Mouse (Mus musculus): ENCODE data around the gene Fkbp8. TPM values are rescaled to one million over a fixed set of nuclear protein-coding genes. Genes with fewer than 3 reads are reported as not detected.

The Fkbp8 gene
- total and polyA plus RNA-seq, 2 experiments from 2014 or later: 385 to 559 TPM

DNA sequence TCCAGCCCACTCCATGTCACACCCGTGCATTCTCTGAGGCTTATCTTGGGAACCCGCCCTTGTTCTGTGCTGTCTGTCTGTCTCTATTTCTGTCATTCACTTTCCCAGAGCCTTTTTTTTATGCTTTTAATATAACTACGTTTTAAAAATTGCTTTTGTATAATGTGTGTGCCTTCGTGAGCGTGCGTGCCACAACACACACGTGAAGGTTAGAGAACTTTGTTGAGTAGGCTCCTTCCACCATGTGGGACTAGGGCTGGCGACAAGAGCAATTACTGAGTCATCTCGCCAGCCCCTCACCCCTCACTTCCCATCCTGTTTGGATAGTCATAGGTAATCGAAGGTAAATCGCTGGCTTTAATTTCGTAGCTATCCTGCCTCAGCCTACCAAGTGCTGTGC is 25.0 kb upstream of the Fkbp8 start:
- Histone ChIP-seq H3K36me3 (ENCODE audit: insufficient read depth) (peaks cover 13% of the 10 kb centered on the region), H3K4me1 (ENCODE audit: insufficient read depth) (peaks cover 11% of the 10 kb centered on the region; the same call in 1 of the 2 replicates), H3K4me2 (ENCODE audit: low read depth) (no peak overlapping the region), H3K9ac (no peak overlapping the region), H3K9me3 (ENCODE audit: low read length) (no peaks in the 10 kb centered on the region), H3K4me3 (ENCODE audit: low read depth, low read length) (no peak overlapping the region), H3K27ac (ENCODE audit: low read depth, low read length) (no peak overlapping the region), H3K27me3 (ENCODE audit: insufficient read depth, low read length) (peaks cover 26% of the 10 kb centered on the region)
- DNase-seq (no peak), ATAC-seq (no peak)
- no peak for TF ChIP-seq CTCF (IDR thresholded peaks at IDR 0.05; ENCODE audit: low read depth)
- WGBS: 39% methylated on average over 12 of the region's 12 CpGs

DNA sequence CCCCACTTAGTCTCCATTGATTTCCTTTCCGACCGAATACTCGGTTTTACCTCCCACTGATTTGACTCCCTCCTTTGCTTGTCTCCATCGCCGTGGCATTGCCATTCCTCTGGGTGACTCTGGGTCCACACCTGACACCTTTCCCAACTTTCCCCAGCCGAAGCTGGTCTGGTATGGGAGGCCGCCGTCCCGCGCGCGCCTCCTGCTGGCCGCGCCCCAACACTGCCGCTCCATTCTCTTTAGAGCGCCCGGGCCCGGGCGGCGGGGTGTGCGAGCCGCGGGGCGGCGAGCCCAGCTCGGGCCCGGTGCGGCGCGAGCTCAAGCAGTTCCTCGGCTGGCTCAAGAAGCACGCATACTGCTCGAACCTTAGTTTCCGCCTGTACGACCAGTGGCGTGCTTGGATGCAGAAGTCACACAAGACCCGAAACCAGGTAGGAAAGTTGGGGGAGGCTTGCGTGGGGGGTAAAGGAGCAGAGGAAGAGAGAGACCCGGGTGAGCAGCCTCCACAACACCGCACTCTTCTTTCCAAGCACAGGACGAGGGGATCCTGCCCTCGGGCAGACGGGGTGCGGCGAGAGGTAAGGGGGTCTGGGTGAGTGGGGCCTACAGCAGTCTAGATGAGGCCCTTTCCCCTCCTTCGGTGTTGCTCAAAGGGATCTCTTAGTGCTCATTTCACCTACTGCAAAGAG is 24.3 kb upstream of the Fkbp8 start:
- H3K27ac ChIP-seq (ENCODE audit: low read depth, low read length): no peak overlapping the region
- DNase-seq (peak; percentile 71), ATAC-seq (no peak)
- 15% methylated on average over 46 of the region's 46 CpGs for WGBS
- H3K4me1 ChIP-seq (ENCODE audit: insufficient read depth): peaks cover 11% of the 10 kb centered on the region; the same call in 1 of the 2 replicates
- no peak overlapping the region for H3K9ac ChIP-seq
- H3K4me3 ChIP-seq (ENCODE audit: low read depth, low read length): no peak overlapping the region
- no peaks in the 10 kb centered on the region for H3K9me3 ChIP-seq (ENCODE audit: low read length)
- H3K4me2 ChIP-seq (ENCODE audit: low read depth): no peak overlapping the region
- H3K36me3 ChIP-seq (ENCODE audit: insufficient read depth): peaks cover 18% of the 10 kb centered on the region
- peak; percentile 80 for TF ChIP-seq CTCF (IDR thresholded peaks at IDR 0.05; ENCODE audit: low read depth)
- H3K27me3 ChIP-seq (ENCODE audit: insufficient read depth, low read length): peaks cover 20% of the 10 kb centered on the region

DNA sequence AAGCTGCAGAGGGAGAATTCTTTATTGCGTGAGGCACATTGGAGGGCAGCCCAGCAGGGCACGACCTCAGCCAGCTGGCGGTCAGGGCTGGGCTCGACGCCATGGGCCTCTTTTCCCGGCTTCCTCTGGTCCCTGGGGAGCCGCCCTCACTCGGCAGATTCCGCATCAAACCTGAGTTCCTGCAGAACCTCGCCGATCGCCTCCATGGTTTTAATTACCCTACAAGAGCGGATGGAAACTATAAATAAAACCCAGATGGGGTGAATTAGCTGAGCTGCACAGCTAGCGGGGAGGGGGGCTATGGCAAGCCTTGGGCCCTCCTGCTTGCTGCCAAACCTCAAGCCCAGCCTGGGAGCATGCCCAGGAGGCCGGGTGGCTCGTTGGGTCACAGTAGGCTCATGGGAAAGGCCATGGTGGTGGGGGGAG is 23.2 kb upstream of the Fkbp8 start:
- Histone ChIP-seq H3K4me3 (ENCODE audit: low read depth, low read length) (no peak overlapping the region), H3K27ac (ENCODE audit: low read depth, low read length) (peak overlapping the region; percentile 50), H3K9ac (no peak overlapping the region), H3K9me3 (ENCODE audit: low read length) (no peaks in the 10 kb centered on the region), H3K36me3 (ENCODE audit: insufficient read depth) (peaks cover 24% of the 10 kb centered on the region), H3K27me3 (ENCODE audit: insufficient read depth, low read length) (peaks cover 12% of the 10 kb centered on the region; the same call in 1 of the 2 replicates), H3K4me1 (ENCODE audit: insufficient read depth) (peaks cover 19% of the 10 kb centered on the region; the same call in 1 of the 2 replicates), H3K4me2 (ENCODE audit: low read depth) (no peak overlapping the region)
- WGBS: 47% methylated on average over 16 of the region's 16 CpGs
- ATAC-seq (no peak), DNase-seq (no peak)
- TF ChIP-seq CTCF (IDR thresholded peaks at IDR 0.05; ENCODE audit: low read depth): no peak

DNA sequence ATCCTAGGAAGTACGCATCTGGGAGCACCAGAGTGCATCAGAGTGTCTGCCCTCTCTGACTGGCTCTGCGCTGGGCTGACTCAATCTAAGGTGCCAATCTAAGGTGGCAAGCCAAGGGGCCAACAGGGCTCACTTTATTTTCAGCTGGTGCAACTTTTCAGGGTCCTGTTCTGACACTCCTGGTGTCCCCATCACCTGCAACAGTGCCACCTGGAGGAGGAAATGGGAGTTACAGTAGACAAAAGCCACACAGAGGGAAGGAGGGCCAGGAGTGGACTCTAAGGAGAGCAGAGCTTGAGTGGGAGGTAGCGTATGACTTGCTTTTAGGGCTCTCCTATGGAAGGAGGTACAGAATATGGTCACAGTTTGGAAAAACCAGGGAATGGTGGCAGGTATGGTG is 22.7 kb upstream of the Fkbp8 start:
- Histone ChIP-seq H3K4me2 (ENCODE audit: low read depth) (no peak overlapping the region; the same call in 1 of the 2 replicates), H3K27ac (ENCODE audit: low read depth, low read length) (no peak overlapping the region; the same call in 1 of the 2 replicates), H3K9me3 (ENCODE audit: low read length) (no peaks in the 10 kb centered on the region), H3K4me1 (ENCODE audit: insufficient read depth) (peaks cover 23% of the 10 kb centered on the region; the same call in 1 of the 2 replicates), H3K27me3 (ENCODE audit: insufficient read depth, low read length) (peaks cover 12% of the 10 kb centered on the region; the same call in 1 of the 2 replicates), H3K36me3 (ENCODE audit: insufficient read depth) (peaks cover 24% of the 10 kb centered on the region), H3K9ac (no peak overlapping the region), H3K4me3 (ENCODE audit: low read depth, low read length) (no peak overlapping the region)
- WGBS: 66% methylated on average over 3 of the region's 3 CpGs
- DNase-seq (peak; percentile 81), ATAC-seq (no peak)
- TF ChIP-seq CTCF (IDR thresholded peaks at IDR 0.05; ENCODE audit: low read depth): peak; percentile 86

DNA sequence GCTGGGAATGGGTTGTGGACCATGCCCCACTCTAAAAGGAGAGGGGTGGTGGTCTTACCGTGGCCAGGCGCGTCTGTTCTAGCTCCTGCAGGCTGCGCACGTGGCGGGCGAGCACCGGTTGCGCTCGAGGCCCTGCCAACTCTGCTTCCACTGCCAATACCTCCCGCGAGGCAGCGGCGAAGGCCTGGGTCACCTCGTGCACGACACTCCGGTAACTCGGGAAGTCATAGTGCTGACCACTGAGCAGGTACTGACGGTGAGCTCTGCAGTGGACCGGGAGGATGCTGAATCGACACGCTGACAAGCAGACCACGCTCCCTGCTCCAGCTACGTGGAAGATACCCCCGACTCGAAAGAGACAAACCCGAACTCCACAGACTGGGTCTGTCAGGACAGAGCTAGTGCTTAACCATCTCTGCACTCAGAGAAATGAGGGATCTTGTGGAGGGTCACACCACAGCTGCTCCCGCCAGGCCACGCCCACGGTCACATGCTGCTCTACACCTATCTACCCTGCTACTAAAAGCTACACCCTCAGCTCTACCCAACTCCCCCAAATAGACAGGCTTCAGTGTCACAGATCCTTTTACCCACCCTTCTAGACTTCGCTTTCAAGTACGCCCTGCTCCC is 21.7 kb upstream of the Fkbp8 start:
- DNase-seq (no peak), ATAC-seq (peak; percentile 21)

DNA sequence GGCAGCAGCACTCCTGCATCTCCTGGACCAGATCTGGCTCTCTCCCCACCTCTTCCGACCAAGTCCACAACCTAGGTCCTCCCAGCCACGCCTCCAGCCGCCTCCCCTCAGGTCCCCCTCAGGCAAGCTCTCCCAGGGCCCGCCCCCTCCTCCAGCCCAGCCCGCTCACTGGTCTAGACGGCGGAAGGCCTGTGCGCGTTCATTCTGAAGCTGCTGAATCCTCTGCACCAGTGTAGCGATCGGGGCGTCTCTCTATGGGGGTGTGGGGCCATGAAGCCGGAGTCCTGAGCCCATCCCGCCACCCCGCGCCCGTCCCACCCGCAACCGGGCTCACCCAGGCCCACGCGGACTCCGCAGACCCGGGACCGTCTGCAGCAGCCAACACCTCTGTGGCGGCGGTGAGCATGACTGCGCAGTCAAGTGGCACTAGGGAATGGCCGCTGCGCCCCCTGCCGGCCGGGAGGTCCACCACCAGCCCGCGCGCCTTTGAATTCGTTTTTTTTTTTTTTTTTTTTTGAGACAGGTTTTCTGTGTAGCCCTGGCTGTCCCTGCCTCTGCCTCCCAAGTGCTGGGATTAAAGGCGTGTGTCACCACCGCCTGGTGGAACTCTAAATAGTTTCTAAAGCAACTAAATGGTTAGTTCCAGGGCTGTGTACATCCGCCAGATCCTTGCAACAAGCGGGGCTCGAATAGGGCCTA is 21.0 kb upstream of the Fkbp8 start, which contains the start of gene Rex1bd:
TSS of gene Rex1bd (minus strand) at position 425 of the 699 bp plus-strand sequence.
- Histone ChIP-seq H3K9ac (peak within 1 kb of the TSS; percentile 93), H3K4me2 (ENCODE audit: low read depth) (peak within 1 kb of the TSS; percentile 83), H3K4me3 (ENCODE audit: low read depth, low read length) (peak within 1 kb of the TSS; percentile 80), H3K4me1 (ENCODE audit: insufficient read depth) (peaks cover 23% of the 10 kb centered on the region; the same call in 1 of the 2 replicates), H3K36me3 (ENCODE audit: insufficient read depth) (peaks cover 24% of the 10 kb centered on the region), H3K9me3 (ENCODE audit: low read length) (no peaks in the 10 kb centered on the region), H3K27me3 (ENCODE audit: insufficient read depth, low read length) (0 out of 2 replicates have a peak, but pooled peaks cover 12% of the 10 kb centered on the region), H3K27ac (ENCODE audit: low read depth, low read length) (peak within 1 kb of the TSS; percentile 96)
- TF ChIP-seq CTCF (IDR thresholded peaks at IDR 0.05; ENCODE audit: low read depth): peak; percentile 95
- DNase-seq (peak; percentile 96), ATAC-seq (peak; percentile 83)
- 4% methylated on average over 40 of the region's 40 CpGs for WGBS

More for the DNA sequence above, 21.7 kb upstream of the Fkbp8 start:
- Histone ChIP-seq H3K36me3 (ENCODE audit: insufficient read depth) (peaks cover 24% of the 10 kb centered on the region), H3K4me2 (ENCODE audit: low read depth) (peak overlapping the region; percentile 83), H3K9me3 (ENCODE audit: low read length) (no peaks in the 10 kb centered on the region), H3K4me3 (ENCODE audit: low read depth, low read length) (peak overlapping the region; percentile 80), H3K27ac (ENCODE audit: low read depth, low read length) (peak overlapping the region; percentile 96), H3K27me3 (ENCODE audit: insufficient read depth, low read length) (peaks cover 12% of the 10 kb centered on the region; the same call in 1 of the 2 replicates), H3K9ac (peak overlapping the region; percentile 93), H3K4me1 (ENCODE audit: insufficient read depth) (peaks cover 23% of the 10 kb centered on the region; the same call in 1 of the 2 replicates)
- TF ChIP-seq CTCF (IDR thresholded peaks at IDR 0.05; ENCODE audit: low read depth): no peak
- WGBS: 31% methylated on average over 30 of the region's 32 CpGs
